Mouse (Mus musculus) kidney, embryonic 16.5 days (tissue): ENCODE data around the gene Filip1l. TPM values are rescaled to one million over a fixed set of nuclear protein-coding genes. Genes with fewer than 3 reads are reported as not detected.

Source experiments
- ATAC-seq: fragments of 200-750 bp; cut with Nextera tagmentation; 2 replicates; pipeline ENCODE4 v1.8.0; 2017; ENCODE audit warnings: moderate TSS enrichment; ENCODE audit not compliant: low FRiP score, low TSS enrichment
- H3K27ac ChIP-seq: fragments of 300-500 bp; sonication (generic); 2 replicates; pipeline ENCODE4 v1.5.1; 2014; ENCODE audit warnings: low read length
- H3K27me3 ChIP-seq: fragments of 300-500 bp; sonication (generic); 2 replicates; pipeline ENCODE4 v1.6.1; 2014; ENCODE audit warnings: low read length, control low read depth, mixed read lengths; ENCODE audit not compliant: insufficient read depth
- H3K36me3 ChIP-seq: fragments of 300-500 bp; sonication (generic); 2 replicates; pipeline ENCODE4 v1.6.1; 2014; ENCODE audit warnings: low read length, control low read depth, mixed read lengths; ENCODE audit not compliant: insufficient read depth
- H3K4me1 ChIP-seq: fragments of 300-500 bp; sonication (generic); 2 replicates; pipeline ENCODE4 v1.6.1; 2014; ENCODE audit warnings: low read length, control low read depth, mixed read lengths; ENCODE audit not compliant: insufficient read depth
- H3K4me2 ChIP-seq: fragments of 300-500 bp; sonication (generic); replicated peaks from 2 replicates; pipeline ENCODE4 v1.6.1; 2014; ENCODE audit warnings: low read depth, low read length
- H3K4me3 ChIP-seq: fragments of 300-500 bp; sonication (generic); 2 replicates; pipeline ENCODE4 v1.5.1; 2014; ENCODE audit warnings: mild to moderate bottlenecking, low read length
- H3K9ac ChIP-seq: fragments of 300-500 bp; sonication (generic); replicated peaks from 2 replicates; pipeline ENCODE4 v1.6.1; 2014; ENCODE audit warnings: low read length
- H3K9me3 ChIP-seq: fragments of 300-500 bp; sonication (generic); 2 replicates; pipeline ENCODE4 v1.6.1; 2016; ENCODE audit warnings: low read length, control low read depth
- WGBS: fragments of 180-500 bp; shearing (Covaris S2); extraction: QIAGEN DNeasy Blood & Tissue Kit; methylation state at CpG from one replicate; pipeline ENCODE4 v1.1.7; 2014; 5-methylcytosine and 5-hydroxymethylcytosine counted together
- polyA plus RNA-seq: library from polyadenylated mRNA; unstranded; fragments of >200 nt; fragmentation: Nextera tagmentation; extraction: Ambion mirVana; gene quantifications from 2 replicates; pipeline ENCODE4 v1.2.1, GENCODE M21; 2015

The Filip1l gene
- polyA plus RNA-seq, 1 experiment from 2014 or later, result 27.7 TPM

DNA sequence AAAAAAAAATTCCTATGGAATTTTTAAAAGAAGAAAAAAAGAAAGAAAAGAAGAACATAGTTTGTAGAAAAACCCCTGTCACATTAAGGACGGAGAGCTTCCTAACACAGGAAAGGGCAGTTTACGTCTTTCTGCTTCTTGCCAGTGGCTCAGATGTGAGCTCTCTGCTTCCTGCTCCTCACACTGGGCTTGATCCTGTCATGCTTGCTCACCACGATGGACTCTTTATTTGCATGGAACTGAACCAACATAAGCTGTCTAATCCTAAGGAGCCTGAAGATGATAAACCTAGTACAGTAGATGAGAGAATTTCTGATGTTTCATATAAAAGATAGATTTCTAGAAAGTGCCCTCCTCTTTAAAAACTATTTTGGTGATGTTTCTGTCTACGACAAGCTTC is 116.4 kb downstream of the Filip1l start:
- WGBS, result 60% methylated on average over 4 of the region's 4 CpGs
- ATAC-seq, result no peak

DNA sequence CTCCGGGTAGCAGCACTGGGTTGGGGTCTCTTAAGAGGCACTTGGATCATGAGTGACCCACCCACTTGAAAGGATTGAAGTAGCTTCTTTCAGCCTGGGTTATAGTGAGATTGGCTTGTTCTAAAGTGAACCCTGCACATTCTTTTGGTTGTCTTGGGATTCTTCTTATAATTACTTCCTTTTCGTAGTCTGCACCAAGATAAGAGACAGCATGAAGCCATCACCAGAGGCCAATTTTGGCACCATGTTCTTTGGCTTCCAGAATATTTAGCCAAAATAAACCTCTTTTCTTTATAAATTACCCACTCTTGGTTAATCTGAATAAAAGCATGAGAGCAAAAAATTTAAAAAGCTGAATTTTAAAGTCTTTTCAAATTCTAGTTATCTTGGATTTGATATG is 117.0 kb downstream of the Filip1l start:
- 84% methylated on average over 2 of the region's 2 CpGs for WGBS
- Histone ChIP-seq H3K9ac (no peak overlapping the region), H3K36me3 (no peaks in the 10 kb centered on the region), H3K4me3 (no peak overlapping the region), H3K9me3 (no peaks in the 10 kb centered on the region), H3K27ac (no peak overlapping the region), H3K4me1 (peaks cover 8% of the 10 kb centered on the region), H3K4me2 (no peak overlapping the region), H3K27me3 (no peaks in the 10 kb centered on the region)
- ATAC-seq, result no peak

More for the DNA sequence above, 116.4 kb downstream of the Filip1l start:
- Histone ChIP-seq H3K4me1 (peaks cover 8% of the 10 kb centered on the region; the same call in 1 of the 2 replicates), H3K4me3 (no peak overlapping the region), H3K4me2 (no peak overlapping the region), H3K9me3 (no peaks in the 10 kb centered on the region), H3K27me3 (no peaks in the 10 kb centered on the region), H3K9ac (no peak overlapping the region), H3K27ac (no peak overlapping the region), H3K36me3 (no peaks in the 10 kb centered on the region)

DNA sequence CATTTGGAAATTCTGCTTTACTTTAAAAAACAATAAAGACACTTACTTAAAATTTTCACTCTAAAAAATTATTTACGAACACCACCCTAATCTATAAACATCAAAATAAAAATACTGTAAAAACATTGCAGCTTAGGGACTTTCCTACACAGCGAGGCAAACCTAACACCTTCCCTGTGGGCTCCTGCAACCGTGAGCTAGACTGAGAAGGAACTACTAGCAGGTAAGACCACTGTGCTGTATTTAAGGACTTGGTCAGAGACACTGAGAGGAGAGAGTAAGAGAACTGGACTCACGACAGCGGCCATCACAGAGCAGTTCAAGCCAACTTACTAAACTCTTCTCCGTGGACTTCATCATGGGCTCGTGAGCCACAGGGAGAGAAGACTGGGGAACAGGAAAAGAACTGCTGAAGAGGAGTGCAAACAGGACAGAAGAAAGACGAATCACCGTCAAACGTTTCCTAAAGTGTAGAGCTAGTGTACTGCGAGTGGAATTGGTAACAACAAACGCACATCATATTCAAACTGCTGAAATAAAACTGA is 117.5 kb downstream of the Filip1l start:
- no peak for ATAC-seq

DNA sequence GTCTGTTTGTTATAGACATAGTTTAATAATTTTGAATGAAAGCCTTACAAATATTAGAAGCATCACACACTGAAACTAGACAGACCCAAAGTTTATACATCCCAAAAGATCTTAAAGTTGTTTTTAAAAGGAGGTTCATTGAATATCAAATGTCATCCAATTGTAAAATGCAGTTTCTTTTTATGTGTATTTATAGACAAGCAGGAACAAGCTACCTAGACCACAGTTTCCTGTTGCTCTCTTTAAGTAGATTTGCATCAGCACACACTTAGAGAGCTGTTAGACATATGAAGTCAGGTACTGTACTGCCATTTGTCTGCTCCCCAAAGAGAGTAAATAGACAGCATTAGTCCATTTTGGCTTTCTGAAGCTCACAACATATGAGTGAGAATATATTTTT is 118.2 kb downstream of the Filip1l start:
- Histone ChIP-seq H3K27me3 (no peaks in the 10 kb centered on the region), H3K27ac (no peak overlapping the region), H3K4me3 (no peak overlapping the region), H3K4me1 (peaks cover 8% of the 10 kb centered on the region), H3K4me2 (no peak overlapping the region), H3K36me3 (no peaks in the 10 kb centered on the region), H3K9ac (no peak overlapping the region), H3K9me3 (no peaks in the 10 kb centered on the region)
- no peak for ATAC-seq

More for the DNA sequence above, 117.5 kb downstream of the Filip1l start:
- Histone ChIP-seq H3K9me3 (no peaks in the 10 kb centered on the region), H3K27ac (no peak overlapping the region), H3K4me3 (no peak overlapping the region), H3K36me3 (no peaks in the 10 kb centered on the region), H3K27me3 (no peaks in the 10 kb centered on the region), H3K9ac (no peak overlapping the region), H3K4me2 (no peak overlapping the region), H3K4me1 (peaks cover 8% of the 10 kb centered on the region)
- 88% methylated on average over 12 of the region's 12 CpGs for WGBS

DNA sequence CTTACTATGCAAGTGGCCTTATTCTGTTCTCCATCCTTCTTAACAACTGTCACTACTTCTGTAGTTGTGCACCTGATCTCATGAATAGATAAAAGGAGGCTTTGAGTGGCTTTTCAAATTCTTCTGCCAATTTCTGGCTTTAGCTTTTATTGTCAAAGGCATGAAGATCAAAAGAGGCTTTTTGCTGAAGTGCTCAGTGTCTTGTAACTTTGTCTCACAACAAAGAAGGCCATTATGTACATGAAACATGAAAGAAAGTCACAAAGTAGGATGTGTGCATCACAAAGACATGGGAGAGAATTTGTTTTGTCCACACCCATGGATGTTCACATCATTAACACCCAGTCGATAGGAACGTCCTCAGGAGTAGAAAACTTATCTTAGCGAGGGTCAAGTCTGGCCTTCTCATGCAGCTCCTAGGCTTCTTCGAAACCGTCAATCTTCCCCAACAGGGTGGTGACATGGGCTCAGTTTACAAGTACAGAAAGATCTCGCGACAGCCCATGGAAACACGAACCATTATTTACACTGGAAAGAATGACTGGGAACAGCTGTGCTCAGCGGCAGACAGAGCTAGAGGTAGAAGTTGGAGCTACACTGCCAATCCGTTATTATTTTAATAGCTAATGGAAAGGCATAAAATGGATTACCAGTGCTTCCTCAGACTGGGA is 120.7 kb downstream of the Filip1l start:
- Histone ChIP-seq H3K9me3 (peaks cover 6% of the 10 kb centered on the region; the same call in 1 of the 2 replicates), H3K27ac (no peak overlapping the region), H3K4me2 (peak overlapping the region; percentile 4; the same call in 1 of the 2 replicates), H3K9ac (no peak overlapping the region), H3K4me1 (peaks cover 8% of the 10 kb centered on the region), H3K4me3 (no peak overlapping the region), H3K36me3 (no peaks in the 10 kb centered on the region), H3K27me3 (no peaks in the 10 kb centered on the region)
- peak; percentile 83; the same call in 1 of the 2 replicates for ATAC-seq
- 19% methylated on average over 10 of the region's 10 CpGs for WGBS

DNA sequence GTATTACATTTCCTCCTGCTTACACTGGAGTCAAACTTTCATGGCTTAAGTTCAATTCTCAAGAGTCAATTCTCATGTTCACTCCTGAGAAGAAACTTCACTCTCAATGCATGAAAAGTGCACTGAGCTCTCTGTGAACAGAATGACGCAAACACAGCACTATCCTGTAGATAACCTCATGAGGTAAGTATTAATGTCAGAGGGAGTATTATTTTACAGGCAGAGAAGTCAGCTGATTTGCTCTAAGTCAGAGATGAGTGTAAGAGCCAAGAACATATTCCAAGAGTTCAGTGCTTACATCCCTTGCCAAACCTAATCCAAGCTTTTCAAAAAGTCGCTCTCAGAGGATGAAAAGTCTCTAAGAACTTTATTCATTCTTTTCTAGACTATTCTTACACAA is 125.6 kb downstream of the Filip1l start:
- H3K9me3 ChIP-seq, result peaks cover 6% of the 10 kb centered on the region; the same call in 1 of the 2 replicates

DNA sequence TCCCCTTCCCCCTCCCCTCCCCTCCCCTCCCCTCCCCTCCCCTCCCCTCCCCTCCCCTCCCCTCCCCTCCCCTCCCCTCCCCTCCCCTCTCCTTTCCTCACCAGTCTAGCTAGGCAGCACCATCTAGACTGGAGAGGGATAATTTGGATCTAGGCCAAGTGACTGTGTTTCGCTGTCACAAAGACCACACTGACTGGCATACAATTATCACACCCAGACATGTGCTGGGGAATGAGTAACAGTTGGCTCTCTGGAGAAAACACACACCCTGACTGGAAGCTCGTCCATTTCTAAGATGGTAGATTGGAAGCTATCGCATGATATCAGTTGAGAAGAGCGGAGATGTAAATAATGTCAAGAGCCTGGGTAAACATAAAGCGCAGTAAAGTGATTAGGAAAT is 126.9 kb downstream of the Filip1l start:
- Histone ChIP-seq H3K27ac (no peak overlapping the region), H3K36me3 (no peaks in the 10 kb centered on the region), H3K4me2 (no peak overlapping the region), H3K9me3 (peaks cover 6% of the 10 kb centered on the region; the same call in 1 of the 2 replicates), H3K4me3 (no peak overlapping the region), H3K4me1 (peaks cover 7% of the 10 kb centered on the region; the same call in 1 of the 2 replicates), H3K9ac (no peak overlapping the region), H3K27me3 (no peaks in the 10 kb centered on the region)
- no peak for ATAC-seq
- 66% methylated on average over 5 of the region's 5 CpGs for WGBS

More for the DNA sequence above, 125.6 kb downstream of the Filip1l start:
- ATAC-seq, result no peak
- H3K27ac ChIP-seq, result no peak overlapping the region
- 82% methylated on average over 2 of the region's 2 CpGs for WGBS
- no peaks in the 10 kb centered on the region for H3K36me3 ChIP-seq
- peaks cover 10% of the 10 kb centered on the region for H3K4me1 ChIP-seq
- H3K9ac ChIP-seq, result no peak overlapping the region
- no peak overlapping the region for H3K4me3 ChIP-seq
- no peaks in the 10 kb centered on the region for H3K27me3 ChIP-seq
- no peak overlapping the region for H3K4me2 ChIP-seq

DNA sequence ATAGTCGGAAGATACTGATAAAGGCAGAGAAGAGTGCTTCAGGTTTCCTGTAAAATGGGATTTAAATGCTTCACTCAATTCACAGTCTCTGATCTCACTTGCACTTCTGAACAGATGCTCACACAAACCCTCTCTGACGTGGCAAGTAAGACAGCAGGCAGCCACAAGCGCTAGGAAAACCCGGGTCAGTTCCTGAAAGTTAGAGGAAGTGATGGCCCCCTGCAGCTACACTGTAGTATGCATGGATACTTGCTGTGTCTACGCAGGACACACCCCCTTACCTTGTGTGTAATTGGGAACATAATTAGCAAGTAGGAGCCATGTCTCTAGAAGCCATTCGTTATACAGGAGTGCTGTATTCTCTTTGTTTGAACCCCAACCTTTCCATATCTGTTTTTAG is 129.4 kb downstream of the Filip1l start:
- Histone ChIP-seq H3K4me3 (no peak overlapping the region), H3K9ac (no peak overlapping the region), H3K9me3 (no peaks in the 10 kb centered on the region), H3K27me3 (no peaks in the 10 kb centered on the region), H3K4me2 (no peak overlapping the region), H3K36me3 (no peaks in the 10 kb centered on the region), H3K4me1 (peaks cover 16% of the 10 kb centered on the region; the same call in 1 of the 2 replicates), H3K27ac (no peak overlapping the region)
- WGBS, result 62% methylated on average over 6 of the region's 6 CpGs
- ATAC-seq, result no peak

DNA sequence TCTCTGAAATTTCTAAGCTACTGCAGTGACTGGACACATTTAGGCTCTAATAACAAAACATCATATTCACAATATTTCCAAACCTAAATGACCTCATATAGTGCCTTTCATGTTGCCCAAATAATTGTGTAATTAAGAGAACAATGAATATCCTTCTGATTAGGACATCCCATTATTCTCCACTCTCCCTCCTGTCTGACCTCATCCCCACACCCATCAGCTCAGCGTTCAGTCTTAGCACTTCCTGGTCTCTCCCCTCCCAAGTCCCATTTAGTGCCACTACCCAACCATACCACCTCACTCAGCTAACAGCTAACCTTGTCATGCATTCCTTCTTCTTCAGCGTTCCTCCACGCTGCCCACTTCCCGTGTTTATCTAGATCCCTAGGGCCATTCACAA is 130.0 kb downstream of the Filip1l start:
- Histone ChIP-seq H3K4me2 (no peak overlapping the region), H3K27ac (peak overlapping the region; percentile 53), H3K4me1 (peaks cover 23% of the 10 kb centered on the region; the same call in 1 of the 2 replicates), H3K36me3 (no peaks in the 10 kb centered on the region), H3K9me3 (no peaks in the 10 kb centered on the region), H3K27me3 (no peaks in the 10 kb centered on the region), H3K9ac (no peak overlapping the region), H3K4me3 (no peak overlapping the region)
- no peak for ATAC-seq
- WGBS, result 57% methylated on average over 4 of the region's 4 CpGs

DNA sequence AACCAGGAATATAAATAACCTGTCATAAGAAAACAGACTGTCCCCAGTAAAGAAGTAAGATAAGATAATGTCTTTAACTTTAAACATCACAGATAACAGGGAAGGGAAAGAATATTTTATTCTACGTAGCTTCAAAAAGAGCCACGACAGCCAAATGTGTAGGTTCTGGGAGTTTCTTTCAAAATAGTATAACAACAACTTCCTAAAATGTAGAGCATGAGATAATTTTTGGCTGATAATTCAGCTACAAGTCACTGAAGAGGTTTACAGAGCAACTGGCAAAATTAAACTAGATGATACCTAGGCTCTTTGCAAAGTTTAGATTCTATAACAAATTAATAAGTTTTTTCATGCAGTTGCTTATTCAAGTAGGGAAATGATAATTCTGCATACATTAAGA is 130.6 kb downstream of the Filip1l start:
- WGBS, result 71% methylated on average over 2 of the region's 2 CpGs
- no peak overlapping the region for H3K9ac ChIP-seq
- H3K36me3 ChIP-seq, result no peaks in the 10 kb centered on the region
- ATAC-seq, result no peak
- peaks cover 25% of the 10 kb centered on the region; the same call in 1 of the 2 replicates for H3K4me1 ChIP-seq
- H3K27ac ChIP-seq, result peak overlapping the region; percentile 53
- H3K4me3 ChIP-seq, result no peak overlapping the region
- no peaks in the 10 kb centered on the region for H3K27me3 ChIP-seq
- H3K9me3 ChIP-seq, result no peaks in the 10 kb centered on the region
- H3K4me2 ChIP-seq, result no peak overlapping the region
